Mouse (Mus musculus) midbrain, embryonic 13.5 days (tissue): ENCODE results near the gene Phf11c. TPM values are rescaled to one million over a fixed set of nuclear protein-coding genes. Genes with fewer than 3 reads are reported as not detected.
"Not testable (repeated sequence)": the region's sequence is repeated elsewhere in the genome, so short reads cannot be mapped to it uniquely, and the experiment has no call there.

Experiments
- ATAC-seq: fragments of 200-750 bp; cut with Nextera tagmentation; 2 replicates; pipeline ENCODE4 v1.8.0; 2017; ENCODE audit warnings: mild to moderate bottlenecking, moderate TSS enrichment, moderate library complexity
- H3K27ac ChIP-seq: fragments of 300-500 bp; sonication (generic); 2 replicates; pipeline ENCODE4 v1.5.1; 2015; ENCODE audit warnings: inconsistent platforms, mild to moderate bottlenecking, moderate library complexity
- H3K27me3 ChIP-seq: fragments of 300-500 bp; sonication (generic); 2 replicates; pipeline ENCODE4 v1.6.1; 2015; ENCODE audit warnings: mild to moderate bottlenecking, inconsistent platforms
- H3K36me3 ChIP-seq: fragments of 300-500 bp; sonication (generic); 2 replicates; pipeline ENCODE4 v1.6.1; 2015; ENCODE audit warnings: mild to moderate bottlenecking, inconsistent platforms
- H3K4me1 ChIP-seq: fragments of 300-500 bp; sonication (generic); replicated peaks from 2 replicates; pipeline ENCODE4 v1.6.1; 2015; ENCODE audit warnings: inconsistent platforms
- H3K4me2 ChIP-seq: fragments of 300-500 bp; sonication (generic); replicated peaks from 2 replicates; pipeline ENCODE4 v1.6.1; 2015; ENCODE audit warnings: moderate library complexity, mild to moderate bottlenecking, inconsistent platforms
- H3K4me3 ChIP-seq: fragments of 300-500 bp; sonication (generic); replicated peaks from 2 replicates; pipeline ENCODE4 v1.5.1; 2015; ENCODE audit warnings: mild to moderate bottlenecking, inconsistent platforms
- H3K9ac ChIP-seq: fragments of 300-500 bp; sonication (generic); replicated peaks from 2 replicates; pipeline ENCODE4 v1.6.1; 2015; ENCODE audit warnings: mild to moderate bottlenecking, inconsistent platforms
- H3K9me3 ChIP-seq: fragments of 300-500 bp; sonication (generic); 2 replicates; pipeline ENCODE4 v1.6.1; 2016; ENCODE audit warnings: mild to moderate bottlenecking, inconsistent platforms
- WGBS: fragments of 180-500 bp; shearing (Covaris S2); methylation state at CpG from one replicate; pipeline ENCODE4 v1.1.7; 2015; 5-methylcytosine and 5-hydroxymethylcytosine counted together
- polyA plus RNA-seq: library from polyadenylated mRNA; unstranded; fragments of >200 nt; fragmentation: Nextera tagmentation; extraction: Ambion mirVana; gene quantifications from 2 replicates; pipeline ENCODE4 v1.2.1, GENCODE M21; 2015

Phf11c gene
- polyA plus RNA-seq, 1 experiment from 2014 or later = 0.34 TPM

- H3K4me3 ChIP-seq = no peak overlapping the region
Measured at GRCm38 (mm10) chr14:59396999-59397398, 1.8 kb upstream of the Phf11c start.

GRCm38 (mm10) chr14:59390181-59390580, 5.0 kb downstream of the Phf11c start:
- H3K36me3 ChIP-seq, H3K27me3 ChIP-seq, H3K27ac ChIP-seq, H3K9me3 ChIP-seq, H3K4me2 ChIP-seq, H3K4me1 ChIP-seq, ATAC-seq, H3K9ac ChIP-seq, H3K4me3 ChIP-seq: not testable (repeated sequence)
- 72% methylated on average over 4 of the region's 4 CpGs for WGBS

More at GRCm38 (mm10) chr14:59396999-59397398, 1.8 kb upstream of the Phf11c start:
- H3K36me3 ChIP-seq = peaks cover 3% of the 10 kb centered on the region; the same call in 1 of the 2 replicates
- H3K9ac ChIP-seq = no peak overlapping the region
- H3K27me3 ChIP-seq = no peaks in the 10 kb centered on the region
- WGBS = 84% methylated on average over 2 of the region's 2 CpGs
- no peak overlapping the region for H3K4me2 ChIP-seq
- no peak for ATAC-seq
- H3K27ac ChIP-seq = no peak overlapping the region
- no peaks in the 10 kb centered on the region for H3K9me3 ChIP-seq
- no peaks in the 10 kb centered on the region for H3K4me1 ChIP-seq

- 77% methylated on average over 1 of the region's 1 CpGs for WGBS
- no peak overlapping the region for H3K9ac ChIP-seq
- H3K9me3 ChIP-seq = no peaks in the 10 kb centered on the region
- H3K4me3 ChIP-seq = no peak overlapping the region
- H3K27ac ChIP-seq = no peak overlapping the region
- H3K4me2 ChIP-seq = no peak overlapping the region
- no peaks in the 10 kb centered on the region for H3K36me3 ChIP-seq
- no peaks in the 10 kb centered on the region for H3K27me3 ChIP-seq
- ATAC-seq = no peak
- H3K4me1 ChIP-seq = no peaks in the 10 kb centered on the region
Measured at GRCm38 (mm10) chr14:59389532-59389931, 5.6 kb downstream of the Phf11c start.

- 94% methylated on average over 25 of the region's 25 CpGs for WGBS
- ATAC-seq = no peak
- Histone ChIP-seq H3K4me1 (no peaks in the 10 kb centered on the region), H3K36me3 (no peaks in the 10 kb centered on the region), H3K27ac (no peak overlapping the region), H3K27me3 (no peaks in the 10 kb centered on the region), H3K4me3 (no peak overlapping the region), H3K9me3 (no peaks in the 10 kb centered on the region), H3K4me2 (no peak overlapping the region), H3K9ac (no peak overlapping the region)
Measured at GRCm38 (mm10) chr14:59370348-59371068, 24.7 kb downstream of the Phf11c start.

- Histone ChIP-seq H3K4me1 (no peaks in the 10 kb centered on the region), H3K27me3 (no peaks in the 10 kb centered on the region), H3K36me3 (no peaks in the 10 kb centered on the region), H3K4me2 (no peak overlapping the region), H3K9me3 (no peaks in the 10 kb centered on the region), H3K9ac (no peak overlapping the region), H3K27ac (no peak overlapping the region), H3K4me3 (no peak overlapping the region)
- 85% methylated on average over 8 of the region's 8 CpGs for WGBS
- no peak for ATAC-seq
Measured at GRCm38 (mm10) chr14:59366386-59367105, 28.6 kb downstream of the Phf11c start.

GRCm38 (mm10) chr14:59365244-59365644, 29.9 kb downstream of the Phf11c start, which contains the start of gene Phf11d:
Gene Phf11d, minus strand, starts transcription at chr14:59365470.
- H3K4me3 ChIP-seq = no peak within 1 kb of the TSS
- no peaks in the 10 kb centered on the region for H3K27me3 ChIP-seq
- H3K4me1 ChIP-seq = no peaks in the 10 kb centered on the region
- ATAC-seq = no peak
- 82% methylated on average over 6 of the region's 6 CpGs for WGBS
- no peak within 1 kb of the TSS for H3K4me2 ChIP-seq
- no peaks in the 10 kb centered on the region for H3K9me3 ChIP-seq
- H3K9ac ChIP-seq = no peak within 1 kb of the TSS
- no peak within 1 kb of the TSS for H3K27ac ChIP-seq
- H3K36me3 ChIP-seq = no peaks in the 10 kb centered on the region

- H3K4me2 ChIP-seq, H3K4me3 ChIP-seq, H3K27me3 ChIP-seq, ATAC-seq, H3K36me3 ChIP-seq, H3K9me3 ChIP-seq, H3K4me1 ChIP-seq, H3K9ac ChIP-seq, H3K27ac ChIP-seq: not testable (repeated sequence)
- WGBS = 67% methylated on average over 1 of the region's 1 CpGs
Measured at GRCm38 (mm10) chr14:59341189-59341588, 54.0 kb downstream of the Phf11c start, which contains the start of gene Phf11b. Gene Phf11b, minus strand, starts transcription at chr14:59341351.

- no peak overlapping the region for H3K4me3 ChIP-seq
- ATAC-seq = no peak
- H3K36me3 ChIP-seq = no peaks in the 10 kb centered on the region
- no peak overlapping the region for H3K27ac ChIP-seq
- no peaks in the 10 kb centered on the region for H3K27me3 ChIP-seq
- no peak overlapping the region for H3K4me2 ChIP-seq
- H3K9ac ChIP-seq = no peak overlapping the region
- no peaks in the 10 kb centered on the region for H3K4me1 ChIP-seq
- 93% methylated on average over 1 of the region's 1 CpGs for WGBS
- H3K9me3 ChIP-seq = no peaks in the 10 kb centered on the region
Measured at GRCm38 (mm10) chr14:59339541-59339940, 55.6 kb downstream of the Phf11c start.

GRCm38 (mm10) chr14:59336056-59336455, 59.1 kb downstream of the Phf11c start:
- WGBS = 93% methylated on average over 3 of the region's 3 CpGs
- not testable (repeated sequence) for H3K27me3 ChIP-seq, H3K4me1 ChIP-seq, H3K4me2 ChIP-seq, H3K9me3 ChIP-seq, H3K9ac ChIP-seq, H3K4me3 ChIP-seq, ATAC-seq, H3K36me3 ChIP-seq, H3K27ac ChIP-seq

Other genes starting within 250 kb of the Phf11c start
- gene Gm5142, start 216.6 kb downstream of the Phf11c start, polyA plus RNA-seq = not detected in 2 replicates
- gene Rcbtb1, start 194.2 kb downstream of the Phf11c start, polyA plus RNA-seq = 81.6 and 85.0 TPM in 2 replicates
- not detected in 2 replicates for gene Gm6904, start 135.2 kb downstream of the Phf11c start, polyA plus RNA-seq
- gene Phf11a, start 97.9 kb downstream of the Phf11c start, polyA plus RNA-seq = not detected in 2 replicates
- gene Phf11b, start 54.0 kb downstream of the Phf11c start, polyA plus RNA-seq = 0.19 and 0.55 TPM in 2 replicates
- gene Phf11d, start 29.9 kb downstream of the Phf11c start, polyA plus RNA-seq = 0.22 and 0.48 TPM in 2 replicates
- gene Setdb2, start 45.5 kb upstream of the Phf11c start, polyA plus RNA-seq = 8.3 and 9.4 TPM in 2 replicates
- gene Cab39l, start 45.6 kb upstream of the Phf11c start, polyA plus RNA-seq = 24.8 and 25.3 TPM in 2 replicates
- gene Cdadc1, start 202.6 kb upstream of the Phf11c start, polyA plus RNA-seq = 36.4 and 41.9 TPM in 2 replicates
- 2.1 and 6.2 TPM in 2 replicates for gene Shisa2, start 229.9 kb upstream of the Phf11c start, polyA plus RNA-seq